Mouse (Mus musculus) macrophage (primary cell): Measurements from ENCODE around the gene Tex33. TPM values are rescaled to one million over a fixed set of nuclear protein-coding genes. Genes with fewer than 3 reads are reported as not detected.

Experiments
- H3K27ac ChIP-seq: fragments of 350-480 bp; formaldehyde crosslinking; 2 replicates; pipeline ENCODE4 v1.9.0; 2021
- H3K36me3 ChIP-seq: fragments of 350-480 bp; formaldehyde crosslinking; 2 replicates; pipeline ENCODE4 v1.9.0; 2021; ENCODE audit errors: inconsistent target
- H3K4me3 ChIP-seq: fragments of 350-480 bp; formaldehyde crosslinking; 2 replicates; pipeline ENCODE4 v1.9.0; 2021; ENCODE audit errors: inconsistent target
- H3K79me2 ChIP-seq: fragments of 350-480 bp; formaldehyde crosslinking; 2 replicates; pipeline ENCODE4 v1.9.0; 2021; ENCODE audit errors: inconsistent target
- WGBS: methylation state at CpG from one replicate; pipeline ENCODE4 v1.1.7; 2026; ENCODE audit warnings: inconsistent platforms; ENCODE audit not compliant: missing documents; 5-methylcytosine and 5-hydroxymethylcytosine counted together
- polyA plus RNA-seq: library from polyadenylated mRNA; stranded (reverse); fragments of 250-400 nt; gene quantifications from 3 replicates; pipeline ENCODE4 v1.2.4, GENCODE M21; 2018; ENCODE audit warnings: inconsistent platforms

Tex33 gene
- polyA plus RNA-seq, 1 experiment from 2014 or later = not detected

DNA sequence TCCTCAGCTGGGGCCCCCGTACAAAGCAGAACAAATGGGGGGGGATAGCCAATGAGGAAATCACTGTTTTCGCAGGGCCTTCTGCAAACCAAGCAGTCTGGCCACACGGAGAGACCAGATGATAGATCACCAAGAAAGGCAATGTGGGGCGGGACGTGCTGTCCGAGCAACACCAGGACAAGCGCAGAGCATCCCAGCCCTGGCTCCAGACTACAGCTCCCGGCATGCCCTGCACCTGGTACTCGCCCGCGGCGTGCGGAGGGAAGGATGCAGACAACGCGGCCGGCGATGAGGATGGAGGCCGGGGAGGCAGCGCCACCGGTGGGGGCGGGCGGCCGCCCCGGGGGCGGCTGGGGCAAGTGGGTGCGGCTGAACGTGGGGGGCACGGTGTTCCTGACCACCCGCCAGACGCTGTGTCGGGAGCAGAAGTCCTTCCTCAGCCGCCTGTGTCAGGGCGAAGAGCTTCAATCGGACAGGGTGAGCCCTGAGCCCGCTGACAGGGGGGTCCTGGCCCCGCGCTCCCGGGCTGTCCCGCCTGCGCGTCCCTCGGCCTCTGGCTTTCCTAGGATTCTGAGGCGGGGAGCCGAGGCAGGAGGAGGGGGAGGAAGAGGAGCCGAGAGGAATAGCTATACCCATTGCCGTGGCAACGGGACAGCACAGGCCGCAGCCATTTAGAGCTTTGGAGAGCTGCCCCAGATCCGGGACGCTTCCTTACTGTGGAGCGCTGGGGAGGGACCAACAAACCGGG lies 32.9 kb upstream of the Tex33 start, which contains the start of gene Kctd17:
Gene Kctd17, plus strand, starts transcription at position 174 of the 748 bp plus-strand sequence.
- WGBS = 6% methylated on average over 47 of the region's 52 CpGs
- H3K27ac ChIP-seq = no peak within 1 kb of the TSS

DNA sequence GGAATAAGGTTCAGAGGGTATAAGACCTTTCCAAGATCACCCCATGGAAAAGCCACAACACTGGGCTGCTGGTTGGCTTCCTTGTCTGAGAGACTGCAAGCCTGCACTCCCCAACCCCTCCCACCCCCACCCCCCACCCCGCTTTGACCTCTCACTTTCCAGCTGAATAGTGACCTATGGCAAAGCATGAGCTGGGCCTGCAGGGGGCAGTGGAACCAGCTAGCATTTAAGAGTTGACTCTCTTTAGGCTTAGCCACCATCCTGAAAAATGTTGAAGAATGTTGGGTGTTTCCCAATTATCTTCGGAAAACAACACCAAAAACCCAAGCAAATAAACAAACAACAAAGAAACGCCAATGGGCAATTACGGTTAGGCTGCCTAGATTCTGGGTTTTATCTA lies 29.5 kb upstream of the Tex33 start:
- H3K27ac ChIP-seq = no peak overlapping the region
- H3K79me2 ChIP-seq = no peaks in the 10 kb centered on the region
- H3K36me3 ChIP-seq = no peaks in the 10 kb centered on the region
- H3K4me3 ChIP-seq = no peak overlapping the region
- WGBS = 89% methylated on average over 3 of the region's 4 CpGs

More for the DNA sequence above, 32.9 kb upstream of the Tex33 start, which contains the start of gene Kctd17:
- peak within 1 kb of the TSS; percentile 23; the same call in 1 of the 2 replicates for H3K4me3 ChIP-seq
- no peaks in the 10 kb centered on the region for H3K36me3 ChIP-seq
- no peaks in the 10 kb centered on the region for H3K79me2 ChIP-seq

GRCm38 (mm10) chr15:78424507-78424906 lies 28.8 kb upstream of the Tex33 start:
- Histone ChIP-seq H3K79me2 (no peaks in the 10 kb centered on the region), H3K27ac (no peak overlapping the region), H3K4me3 (no peak overlapping the region), H3K36me3 (no peaks in the 10 kb centered on the region)
- WGBS = 43% methylated on average over 11 of the region's 11 CpGs

DNA sequence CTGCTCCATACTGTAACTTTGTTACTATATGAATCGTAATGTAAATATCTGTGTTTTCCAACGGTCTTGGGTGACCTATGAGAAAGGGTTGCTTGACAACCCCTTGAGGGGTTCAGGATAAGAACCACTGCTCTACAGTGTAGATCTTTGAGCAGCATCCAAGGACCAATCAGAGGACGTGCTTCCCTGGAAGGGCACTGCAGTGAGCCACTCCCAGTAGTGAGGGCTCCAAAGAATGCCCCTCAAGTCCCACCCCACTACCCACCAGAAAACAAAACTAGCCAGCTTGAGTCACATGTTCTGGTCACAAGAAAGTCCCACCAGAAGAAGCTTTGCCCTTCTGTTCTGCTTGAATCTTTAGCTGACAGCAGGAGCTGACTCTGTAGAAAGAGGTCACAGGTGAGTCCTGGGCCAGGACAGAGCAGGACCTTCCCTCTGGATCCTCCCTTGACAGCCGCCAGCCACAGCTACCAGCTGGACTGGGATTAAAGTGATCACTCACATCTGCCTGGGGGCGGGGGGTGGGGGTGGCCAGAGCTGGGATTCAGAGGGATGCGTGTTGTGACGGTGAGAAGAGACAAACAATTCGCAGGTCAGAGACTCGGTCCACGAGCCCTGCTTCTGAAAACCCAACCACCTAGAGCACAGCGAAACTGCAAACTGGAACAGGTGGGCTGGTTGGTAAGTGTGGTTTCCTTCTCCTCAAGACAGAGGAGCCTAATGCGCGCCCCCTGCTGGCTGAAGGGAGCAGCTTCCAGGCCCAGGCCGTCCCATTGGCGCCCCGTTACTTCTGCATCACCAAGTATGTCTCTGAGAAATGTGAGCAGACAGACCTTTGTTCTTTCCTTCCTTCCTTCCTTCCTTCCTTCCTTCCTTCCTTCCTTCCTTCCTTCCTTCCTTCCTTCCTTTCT lies 26.6 kb upstream of the Tex33 start:
- WGBS = 23% methylated on average over 15 of the region's 16 CpGs

DNA sequence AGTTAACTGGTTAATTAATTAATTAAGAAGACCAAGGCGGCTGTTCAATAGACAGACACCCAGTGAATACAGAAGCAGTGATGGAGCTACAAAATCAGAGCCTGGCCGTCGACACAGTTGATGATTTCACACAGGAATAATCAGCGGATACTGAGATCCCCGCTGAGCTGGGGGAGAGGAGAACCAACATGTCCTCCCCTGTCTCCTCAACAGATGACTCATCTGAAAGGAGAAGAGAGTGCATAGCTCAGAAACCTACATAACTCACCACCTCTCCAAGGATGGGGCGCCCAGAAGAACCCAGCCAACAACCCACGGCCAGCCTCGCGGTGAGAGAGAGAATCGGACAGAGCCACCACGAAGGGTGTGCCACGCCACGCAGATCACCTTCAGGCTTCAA lies 24.7 kb upstream of the Tex33 start:
- WGBS = 76% methylated on average over 13 of the region's 13 CpGs
- H3K4me3 ChIP-seq = no peak overlapping the region
- H3K79me2 ChIP-seq = no peaks in the 10 kb centered on the region
- H3K27ac ChIP-seq = no peak overlapping the region
- H3K36me3 ChIP-seq = no peaks in the 10 kb centered on the region

More for the DNA sequence above, 26.6 kb upstream of the Tex33 start:
- Histone ChIP-seq H3K79me2 (no peaks in the 10 kb centered on the region), H3K27ac (no peak overlapping the region), H3K4me3 (no peak overlapping the region), H3K36me3 (no peaks in the 10 kb centered on the region)

DNA sequence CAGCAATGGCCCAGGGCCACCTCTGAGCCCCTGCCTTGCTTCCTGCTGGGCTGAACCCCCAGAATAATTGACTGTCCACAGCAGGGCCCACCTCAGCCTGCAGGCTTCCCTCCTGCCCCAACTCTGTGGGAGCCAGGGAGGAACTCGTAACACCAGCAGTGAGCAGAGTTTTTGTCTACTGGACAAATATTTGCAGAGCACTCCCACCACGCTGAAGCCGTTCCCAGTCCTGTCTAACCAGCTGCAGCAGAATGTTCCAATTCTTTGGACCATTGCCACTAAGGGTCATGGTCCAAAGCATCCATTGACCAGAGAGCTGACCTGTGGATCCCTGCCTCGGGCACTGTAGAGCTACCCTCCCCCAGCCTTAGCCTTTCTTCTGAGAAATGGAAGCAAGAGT lies 21.2 kb upstream of the Tex33 start:
- 94% methylated on average over 4 of the region's 4 CpGs for WGBS
- Histone ChIP-seq H3K4me3 (no peak overlapping the region), H3K36me3 (no peaks in the 10 kb centered on the region), H3K27ac (no peak overlapping the region), H3K79me2 (no peaks in the 10 kb centered on the region)

DNA sequence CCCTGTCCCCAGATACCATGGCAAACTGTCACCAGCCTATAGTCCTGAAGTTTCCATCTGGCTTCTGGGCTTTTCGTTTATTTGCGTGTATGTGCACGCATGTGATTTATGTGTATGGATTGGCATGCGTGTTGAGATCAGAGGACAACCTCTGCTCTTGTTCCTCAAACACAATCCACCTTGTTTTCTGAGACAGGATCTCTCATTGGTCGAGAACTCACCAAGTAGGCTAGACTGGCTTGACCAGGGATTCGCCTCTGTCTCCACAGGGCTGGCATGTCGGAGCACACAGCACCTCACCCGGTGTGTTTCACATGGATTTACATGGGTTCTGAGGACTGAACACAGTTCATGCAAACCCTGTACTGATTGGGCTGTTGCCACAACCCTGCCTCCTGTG lies 18.4 kb upstream of the Tex33 start:
- H3K36me3 ChIP-seq = no peaks in the 10 kb centered on the region
- no peak overlapping the region for H3K4me3 ChIP-seq
- no peak overlapping the region for H3K27ac ChIP-seq
- H3K79me2 ChIP-seq = no peaks in the 10 kb centered on the region
- 97% methylated on average over 7 of the region's 8 CpGs for whole genome bisulfite sequencing

- no peaks in the 10 kb centered on the region for H3K79me2 ChIP-seq
- no peak overlapping the region for H3K4me3 ChIP-seq
- 80% methylated on average over 1 of the region's 1 CpGs for WGBS
- no peak overlapping the region for H3K27ac ChIP-seq
- H3K36me3 ChIP-seq = no peaks in the 10 kb centered on the region
Measured at GRCm38 (mm10) chr15:78413719-78414117, 18.0 kb upstream of the Tex33 start.

GRCm38 (mm10) chr15:78413083-78413718 lies 17.5 kb upstream of the Tex33 start:
- Histone ChIP-seq H3K79me2 (no peaks in the 10 kb centered on the region), H3K4me3 (no peak overlapping the region), H3K36me3 (no peaks in the 10 kb centered on the region), H3K27ac (no peak overlapping the region)
- WGBS = 92% methylated on average over 14 of the region's 14 CpGs

GRCm38 (mm10) chr15:78409570-78410052 lies 13.9 kb upstream of the Tex33 start:
- Histone ChIP-seq H3K4me3 (no peak overlapping the region), H3K36me3 (no peaks in the 10 kb centered on the region), H3K79me2 (no peaks in the 10 kb centered on the region), H3K27ac (no peak overlapping the region)
- WGBS = 90% methylated on average over 12 of the region's 12 CpGs

GRCm38 (mm10) chr15:78406293-78406934 lies 10.7 kb upstream of the Tex33 start, which contains the start of gene Mpst:
TSS of gene Mpst (plus strand) at chr15:78406416.
- WGBS = under 1% methylated on average over 40 of the region's 40 CpGs
- no peaks in the 10 kb centered on the region for H3K79me2 ChIP-seq
- peak within 1 kb of the TSS; percentile 97 for H3K27ac ChIP-seq
- no peaks in the 10 kb centered on the region for H3K36me3 ChIP-seq
- peak within 1 kb of the TSS; percentile 84 for H3K4me3 ChIP-seq

DNA sequence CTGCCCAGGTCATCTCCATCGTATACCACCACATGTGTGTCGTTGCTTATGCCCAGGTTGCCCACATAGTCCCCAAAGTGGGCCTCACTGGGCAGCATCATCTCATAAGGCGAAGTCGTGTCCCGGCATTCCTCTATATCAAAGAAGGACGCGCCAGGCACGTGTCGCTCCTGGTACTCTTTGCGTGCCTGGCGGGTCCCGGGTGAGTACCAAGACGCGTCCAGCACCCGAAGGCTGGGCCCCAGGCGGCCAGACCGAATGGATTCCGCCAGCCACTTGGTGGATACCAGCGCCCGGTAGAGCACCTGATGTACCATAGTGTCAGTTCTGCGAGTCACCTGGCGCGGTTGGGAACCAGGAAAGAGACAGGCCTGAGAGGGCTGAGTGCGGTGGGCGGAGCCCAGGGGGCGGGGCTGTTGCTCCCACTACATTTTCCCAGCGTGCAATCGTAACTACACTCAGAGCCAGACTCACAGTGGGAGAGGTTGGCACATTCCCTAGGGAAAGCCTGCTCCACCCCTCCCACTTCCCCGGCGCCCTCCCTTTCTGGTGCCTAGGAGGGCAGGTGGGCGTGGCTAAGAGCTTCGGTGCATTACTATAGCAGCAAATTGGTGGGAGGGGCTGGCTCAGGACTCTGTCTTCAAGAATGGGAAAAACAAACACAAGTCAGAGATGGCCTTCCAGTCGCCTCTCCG lies 10.0 kb upstream of the Tex33 start, which contains the start of gene Tst:
Gene Tst, minus strand, starts transcription at position 391 of the 695 bp plus-strand sequence.
- Histone ChIP-seq H3K36me3 (no peaks in the 10 kb centered on the region), H3K4me3 (peak within 1 kb of the TSS; percentile 84), H3K79me2 (no peaks in the 10 kb centered on the region), H3K27ac (peak within 1 kb of the TSS; percentile 97)
- 7% methylated on average over 34 of the region's 34 CpGs for WGBS

- H3K27ac ChIP-seq = no peak overlapping the region
- WGBS = 57% methylated on average over 11 of the region's 11 CpGs
Measured at GRCm38 (mm10) chr15:78405098-78405497, 9.4 kb upstream of the Tex33 start.

More at GRCm38 (mm10) chr15:78405098-78405497, 9.4 kb upstream of the Tex33 start:
- Histone ChIP-seq H3K4me3 (no peak overlapping the region), H3K36me3 (no peaks in the 10 kb centered on the region), H3K79me2 (no peaks in the 10 kb centered on the region)
